Mouse (Mus musculus) thymus, adult 2 months (tissue): ENCODE results near the gene Tagln. TPM values are rescaled to one million over a fixed set of nuclear protein-coding genes. Genes with fewer than 3 reads are reported as not detected.
A peak's percentile ranks its signal among the peaks of the same experiment; 100 is the strongest.

ENCODE experiments used
- DNase-seq: peaks from one replicate; pipeline ENCODE4 v3.0.0; 2021
- H3K27ac ChIP-seq: fragments of 200-500 bp; 2 replicates; pipeline ENCODE4 v1.5.1; 2012; ENCODE audit warnings: low read length, control low read depth; ENCODE audit not compliant: control insufficient read depth, insufficient read depth
- H3K27me3 ChIP-seq: fragments of 200-500 bp; 2 replicates; pipeline ENCODE4 v1.6.1; 2012; ENCODE audit warnings: mild to moderate bottlenecking, low read length, moderate library complexity, mixed read lengths; ENCODE audit not compliant: control insufficient read depth, insufficient read depth
- H3K36me3 ChIP-seq: fragments of 200-500 bp; 2 replicates; pipeline ENCODE4 v1.6.1; 2012; ENCODE audit warnings: mild to moderate bottlenecking, low read length, moderate library complexity; ENCODE audit not compliant: control insufficient read depth, insufficient read depth
- H3K4me1 ChIP-seq: fragments of 200-500 bp; replicated peaks from 2 replicates; pipeline ENCODE4 v1.6.1; 2012; ENCODE audit warnings: low read length; ENCODE audit not compliant: control insufficient read depth, insufficient read depth
- H3K4me3 ChIP-seq: fragments of 200-500 bp; 2 replicates; pipeline ENCODE4 v1.5.1; 2012; ENCODE audit warnings: mild to moderate bottlenecking, low read length, control low read depth, moderate library complexity; ENCODE audit not compliant: control insufficient read depth, insufficient read depth
- CTCF ChIP-seq: fragments of 200-500 bp; IDR thresholded peaks from 2 replicates; pipeline ENCODE4 v1.5.1; 2012; ENCODE audit warnings: mild to moderate bottlenecking, control low read depth, low read length, moderate library complexity, borderline replicate concordance; ENCODE audit not compliant: control insufficient read depth, poor library complexity, insufficient read depth; ENCODE audit errors: extremely low read depth
- POLR2A ChIP-seq: fragments of 200-500 bp; IDR thresholded peaks from 2 replicates; pipeline ENCODE4 v1.6.1; 2012; ENCODE audit warnings: mild to moderate bottlenecking, low read length, control low read depth, moderate library complexity; ENCODE audit not compliant: control insufficient read depth, poor library complexity, insufficient read depth; ENCODE audit errors: extremely low read depth
- WGBS: fragments of 180-500 bp; shearing (Covaris S2); methylation state at CpG from one replicate; pipeline ENCODE4 v1.1.7; 2018; 5-methylcytosine and 5-hydroxymethylcytosine counted together
- polyA plus RNA-seq: library from polyadenylated mRNA; depleted of rRNA; stranded (reverse); fragments of >200 nt; gene quantifications from 2 replicates; pipeline ENCODE4 v1.2.3, GENCODE M21; 2012; rRNA removed

Gene Tagln
- polyA plus RNA-seq, result 66.3 and 69.5 TPM in 2 replicates

DNA sequence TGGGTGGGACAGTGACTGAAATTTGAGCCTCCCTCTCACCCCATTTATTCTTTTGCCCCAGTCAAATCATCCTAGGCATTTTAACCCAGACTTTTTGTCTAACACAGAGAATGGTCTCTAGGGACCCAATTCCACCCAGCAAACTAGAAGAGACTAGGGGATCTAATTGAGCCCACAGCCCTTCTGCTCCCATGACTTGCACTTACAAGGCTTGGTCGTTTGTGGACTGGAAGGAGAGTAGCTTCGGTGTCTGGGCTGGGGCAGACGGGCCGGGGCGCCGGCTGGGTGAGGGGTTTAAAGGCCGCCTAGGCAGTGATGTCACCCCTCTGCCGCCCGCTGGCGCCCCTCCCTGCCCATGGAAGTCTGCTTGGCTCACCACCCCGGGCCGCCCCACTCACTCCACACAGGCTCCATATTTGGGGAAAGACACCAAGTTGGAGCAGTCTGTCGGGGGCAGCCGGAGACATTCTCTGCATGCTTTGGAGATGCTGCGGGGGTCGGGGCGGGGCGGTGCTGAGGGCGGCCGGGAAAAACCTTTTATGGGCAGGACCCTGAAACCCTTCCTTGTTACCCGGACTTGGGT, at the start of gene Tagln:
Tagln (minus strand) TSS at position 431 of the 583 bp plus-strand sequence.
- no peak within 1 kb of the TSS for H3K4me3 ChIP-seq
- H3K4me1 ChIP-seq, result peaks cover 16% of the 10 kb centered on the region
- H3K27me3 ChIP-seq, result no peaks in the 10 kb centered on the region
- H3K36me3 ChIP-seq, result peaks cover 9% of the 10 kb centered on the region; the same call in 1 of the 2 replicates
- WGBS, result 81% methylated on average over 21 of the region's 21 CpGs
- no peak for DNase-seq
- TF ChIP-seq CTCF (no peak), POLR2A (no peak)
- no peak within 1 kb of the TSS for H3K27ac ChIP-seq

DNA sequence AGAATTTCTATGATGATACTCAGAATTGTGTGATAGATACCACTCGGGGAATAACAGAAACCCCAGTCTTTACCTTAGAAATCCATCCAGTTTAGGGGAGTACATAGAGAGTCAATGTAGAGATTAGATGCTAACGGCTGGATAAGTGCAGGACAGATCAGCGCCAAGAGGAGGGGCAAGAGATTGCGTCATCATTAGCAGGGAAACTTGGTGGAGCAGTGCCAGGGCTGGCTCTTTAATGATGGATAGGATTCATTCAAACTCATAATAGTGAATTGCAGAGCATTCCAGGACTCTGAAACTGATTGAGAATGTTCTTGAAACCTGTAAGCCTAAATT, 49.3 kb upstream of the Tagln start:
- Histone ChIP-seq H3K27me3 (no peaks in the 10 kb centered on the region), H3K36me3 (no peaks in the 10 kb centered on the region), H3K4me1 (peaks cover 18% of the 10 kb centered on the region), H3K27ac (no peak overlapping the region), H3K4me3 (peak overlapping the region; percentile 65; the same call in 1 of the 2 replicates)
- TF ChIP-seq POLR2A (no peak), CTCF (no peak)
- 3% methylated on average over 4 of the region's 4 CpGs for WGBS
- DNase-seq, result no peak

DNA sequence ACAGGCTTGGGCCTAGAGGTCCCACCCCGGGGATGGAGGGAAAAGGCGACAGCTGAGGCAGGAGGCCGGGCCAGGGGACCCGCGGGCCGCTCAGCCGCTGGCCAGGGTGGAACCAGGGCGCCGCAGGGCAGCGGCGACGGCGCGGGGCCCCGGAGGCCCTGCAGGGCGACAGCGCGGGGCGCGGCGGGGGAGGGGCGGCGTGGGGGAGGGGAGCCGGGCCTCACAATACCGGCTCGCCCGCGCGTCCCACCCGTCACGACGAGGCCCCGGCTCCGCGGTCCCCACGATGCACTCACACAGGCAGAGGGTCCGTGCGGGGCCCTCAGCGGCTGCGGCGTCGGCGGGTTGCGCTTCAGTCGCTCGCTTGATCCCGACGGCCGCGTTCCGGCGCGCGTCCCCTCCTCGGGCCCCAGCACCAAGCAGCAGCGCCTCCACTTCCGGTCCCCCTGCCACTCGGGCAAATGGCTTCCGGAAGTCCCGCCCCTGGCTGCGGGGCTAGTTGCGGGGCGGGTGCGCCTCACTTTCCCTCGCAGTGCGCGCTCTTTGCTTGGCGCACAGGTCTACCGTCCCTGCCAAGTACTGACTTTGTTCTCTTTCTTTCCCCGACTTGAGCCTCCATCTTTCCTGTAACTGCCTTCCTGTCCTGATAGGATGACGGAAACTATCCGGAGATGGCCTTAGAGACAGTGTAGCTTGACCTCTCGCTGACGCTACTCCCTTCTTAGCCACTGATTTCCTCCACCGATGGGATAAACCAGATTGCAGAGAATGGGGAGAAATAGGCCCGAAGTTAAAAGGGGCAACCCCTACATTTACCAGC, 48.8 kb upstream of the Tagln start:
- Histone ChIP-seq H3K27me3 (no peaks in the 10 kb centered on the region), H3K27ac (0 out of 2 replicates have a peak overlapping the region, but pooled peaks have one; percentile 21), H3K36me3 (no peaks in the 10 kb centered on the region), H3K4me3 (peak overlapping the region; percentile 65), H3K4me1 (peaks cover 18% of the 10 kb centered on the region)
- WGBS, result under 1% methylated on average over 75 of the region's 76 CpGs
- DNase-seq, result peak; percentile 91
- TF ChIP-seq CTCF (0 out of 2 replicates have a peak, but pooled peaks have one; percentile 24), POLR2A (no peak; the same call in 1 of the 2 replicates)

DNA sequence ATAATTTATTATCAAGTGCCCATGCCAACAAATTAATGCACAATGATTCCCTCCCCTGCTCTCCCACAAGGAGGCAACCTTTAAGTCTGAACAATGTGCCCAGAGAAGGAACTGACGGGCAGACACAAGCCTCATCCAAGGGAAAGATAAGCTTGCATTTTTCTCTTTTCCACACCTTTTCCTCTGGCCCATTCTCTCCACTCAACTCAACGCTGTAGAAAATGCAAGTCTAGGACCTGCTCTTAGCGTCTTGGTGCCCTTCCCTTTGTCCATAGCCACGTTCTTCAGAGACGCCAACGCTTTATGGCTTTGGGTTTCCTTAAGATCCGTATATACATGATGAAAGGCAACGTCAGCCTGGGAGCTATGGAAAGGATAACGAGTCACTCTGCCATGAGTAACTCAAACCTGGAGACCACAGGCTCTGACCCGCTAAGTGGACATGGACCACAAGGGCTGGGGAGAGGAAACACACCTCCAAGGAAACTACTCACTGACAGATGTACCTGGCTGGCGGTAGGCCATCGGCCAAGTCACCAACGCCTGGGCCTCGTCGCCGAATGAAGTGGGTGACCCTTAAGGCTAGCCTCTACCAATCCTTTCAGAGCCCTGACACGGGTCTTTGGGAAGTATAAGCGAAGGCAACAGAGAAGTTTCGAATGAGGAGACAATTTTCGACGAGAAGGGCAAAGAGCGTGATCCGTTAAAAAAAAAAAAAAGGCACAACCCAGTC, 48.0 kb upstream of the Tagln start:
- no peak overlapping the region for H3K27ac ChIP-seq
- no peaks in the 10 kb centered on the region for H3K27me3 ChIP-seq
- H3K4me1 ChIP-seq, result peaks cover 18% of the 10 kb centered on the region
- WGBS, result 2% methylated on average over 23 of the region's 23 CpGs
- TF ChIP-seq POLR2A (no peak), CTCF (no peak)
- DNase-seq, result peak; percentile 25
- no peaks in the 10 kb centered on the region; the same call in 1 of the 2 replicates for H3K36me3 ChIP-seq
- H3K4me3 ChIP-seq, result peak overlapping the region; percentile 65

- no peak for DNase-seq
- Histone ChIP-seq H3K36me3 (peaks cover 5% of the 10 kb centered on the region), H3K4me1 (peaks cover 18% of the 10 kb centered on the region)
These were observed 45.5 kb upstream of the Tagln start for GRCm38 (mm10) chr9:45981331-45981730.

GRCm38 (mm10) chr9:45980611-45981010, 44.8 kb upstream of the Tagln start:
- TF ChIP-seq POLR2A, result no peak
- no peak for TF ChIP-seq CTCF
- DNase-seq, result no peak
- H3K27ac ChIP-seq, result no peak overlapping the region
- no peaks in the 10 kb centered on the region for H3K27me3 ChIP-seq
- H3K4me3 ChIP-seq, result no peak overlapping the region
- 97% methylated on average over 1 of the region's 1 CpGs for WGBS
- H3K36me3 ChIP-seq, result peaks cover 9% of the 10 kb centered on the region
- peaks cover 18% of the 10 kb centered on the region for H3K4me1 ChIP-seq

More at GRCm38 (mm10) chr9:45981331-45981730, 45.5 kb upstream of the Tagln start:
- H3K4me3 ChIP-seq, result no peak overlapping the region
- TF ChIP-seq POLR2A, result no peak
- TF ChIP-seq CTCF, result no peak
- no peaks in the 10 kb centered on the region for H3K27me3 ChIP-seq
- no peak overlapping the region for H3K27ac ChIP-seq
